Mouse (Mus musculus) thymus, postnatal 10 days (tissue): ENCODE results near the gene Iqgap2.

Experiments used
- DNase-seq, 2 experiments: peaks; one replicate each; pipeline ENCODE4 v3.0.0; 2021; ENCODE audit warnings: low spot score in 2 of 2

The Iqgap2 gene

GRCm38 (mm10) chr13:95657171-95657570 lies 234.6 kb downstream of the Iqgap2 start:
- no peak for DNase-seq

GRCm38 (mm10) chr13:95655284-95655683 lies 236.4 kb downstream of the Iqgap2 start:
- DNase-seq = no peak

GRCm38 (mm10) chr13:95653696-95654095 lies 238.0 kb downstream of the Iqgap2 start:
- DNase-seq = no peak

GRCm38 (mm10) chr13:95651870-95652668 lies 239.7 kb downstream of the Iqgap2 start:
- DNase-seq = no peak

GRCm38 (mm10) chr13:95649941-95650340 lies 241.8 kb downstream of the Iqgap2 start:
- DNase-seq = no peak

- DNase-seq = no peak
These were observed 244.5 kb downstream of the Iqgap2 start for GRCm38 (mm10) chr13:95647248-95647647.

GRCm38 (mm10) chr13:95646687-95647111 lies 245.0 kb downstream of the Iqgap2 start:
- no peak for DNase-seq

- no peak for DNase-seq
These were observed 248.0 kb downstream of the Iqgap2 start for GRCm38 (mm10) chr13:95643740-95644139.

- DNase-seq = no peak
These were observed 250.4 kb downstream of the Iqgap2 start for GRCm38 (mm10) chr13:95641061-95641986.

- no peak for DNase-seq
These were observed 251.3 kb downstream of the Iqgap2 start for GRCm38 (mm10) chr13:95640408-95640807.

GRCm38 (mm10) chr13:95639336-95640116 lies 252.2 kb downstream of the Iqgap2 start:
- DNase-seq = no peak

- no peak for DNase-seq
These were observed 252.8 kb downstream of the Iqgap2 start for GRCm38 (mm10) chr13:95638894-95639293.

- DNase-seq = no peak
These were observed 254.0 kb downstream of the Iqgap2 start for GRCm38 (mm10) chr13:95637737-95638136.

GRCm38 (mm10) chr13:95635301-95635700 lies 256.4 kb downstream of the Iqgap2 start:
- no peak for DNase-seq

- no peak for DNase-seq
These were observed 257.3 kb downstream of the Iqgap2 start for GRCm38 (mm10) chr13:95634451-95634850.

GRCm38 (mm10) chr13:95633384-95633783 lies 258.3 kb downstream of the Iqgap2 start:
- DNase-seq = no peak

- no peak for DNase-seq
These were observed 259.6 kb downstream of the Iqgap2 start for GRCm38 (mm10) chr13:95632144-95632543.

GRCm38 (mm10) chr13:95630747-95631146 lies 261.0 kb downstream of the Iqgap2 start:
- DNase-seq = no peak

GRCm38 (mm10) chr13:95629751-95630150 lies 262.0 kb downstream of the Iqgap2 start:
- DNase-seq = no peak

- no peak for DNase-seq
These were observed 265.0 kb downstream of the Iqgap2 start for GRCm38 (mm10) chr13:95626696-95627095.

- no peak for DNase-seq
These were observed 268.7 kb downstream of the Iqgap2 start for GRCm38 (mm10) chr13:95623042-95623441.

GRCm38 (mm10) chr13:95621563-95621962 lies 270.2 kb downstream of the Iqgap2 start:
- no peak for DNase-seq
